Mouse (Mus musculus): Measurements from ENCODE around the gene Tmtc2. TPM values are rescaled to one million over a fixed set of nuclear protein-coding genes. Genes with fewer than 3 reads are reported as not detected.
A peak's percentile ranks its signal among the peaks of the same experiment; 100 is the strongest.
"Not testable (repeated sequence)": the region's sequence is repeated elsewhere in the genome, so short reads cannot be mapped to it uniquely, and the experiment has no call there.

Tmtc2 gene
- polyA plus RNA-seq, 1 experiment from 2014 or later = 1.3 TPM

DNA sequence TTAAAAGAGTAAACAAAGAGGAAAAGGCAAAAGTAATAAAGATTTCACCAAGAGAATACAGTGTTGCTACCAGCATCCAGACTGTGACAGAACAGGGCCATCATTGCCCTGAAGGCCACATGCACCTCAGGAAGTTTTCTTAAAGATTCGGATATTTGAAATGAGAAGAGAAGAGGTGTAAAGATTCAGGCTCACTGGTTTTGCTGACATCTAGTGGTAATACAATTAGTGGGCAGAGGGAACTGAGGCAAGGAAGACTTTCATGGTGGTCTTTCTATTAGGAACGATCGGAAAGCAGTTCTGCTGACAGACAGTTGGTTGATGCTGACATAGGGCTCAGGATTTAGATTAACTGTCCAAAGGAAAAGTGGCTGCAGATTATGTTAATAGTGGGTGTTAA lies 314.2 kb downstream of the Tmtc2 start:
- no peaks in the 10 kb centered on the region for H3K9me3 ChIP-seq (ENCODE audit: low read length)
- H3K9ac ChIP-seq (replicated peaks) = no peak overlapping the region
- TF ChIP-seq EP300 (IDR thresholded peaks at IDR 0.05; ENCODE audit: low read depth) = no peak
- H3K27me3 ChIP-seq (ENCODE audit: insufficient read depth, low read length) = no peaks in the 10 kb centered on the region
- 61% methylated on average over 3 of the region's 3 CpGs for WGBS (ENCODE audit: insufficient replicate concordance)
- ATAC-seq (no peak), DNase-seq (no peak)
- no peak overlapping the region for H3K4me3 ChIP-seq (ENCODE audit: low read depth, low read length)
- H3K4me2 ChIP-seq (ENCODE audit: low read depth, low read length) = no peak overlapping the region
- no peaks in the 10 kb centered on the region for H3K36me3 ChIP-seq (replicated peaks; ENCODE audit: insufficient read depth, low read length)
- no peak overlapping the region for H3K27ac ChIP-seq (ENCODE audit: low read depth)
- no peaks in the 10 kb centered on the region for H3K4me1 ChIP-seq (ENCODE audit: insufficient read depth)

DNA sequence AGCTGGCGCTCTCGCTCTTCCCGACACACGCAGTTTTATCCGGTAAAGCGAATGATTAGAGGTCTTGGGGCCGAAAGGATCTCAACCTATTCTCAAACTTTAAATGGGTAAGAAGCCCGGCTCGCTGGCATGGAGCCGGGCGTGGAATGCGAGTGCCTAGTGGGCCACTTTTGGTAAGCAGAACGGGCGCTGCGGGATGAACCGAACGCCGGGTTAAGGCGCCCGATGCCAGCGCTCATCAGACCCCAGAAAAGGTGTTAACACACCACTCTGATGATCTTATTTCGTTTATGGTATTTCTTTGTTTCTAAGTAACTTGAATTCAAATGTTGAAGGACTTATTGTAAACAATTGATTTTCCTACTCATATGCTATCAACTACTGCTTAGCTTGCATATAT lies 336.0 kb downstream of the Tmtc2 start:
- H3K4me3 ChIP-seq (ENCODE audit: low read depth, low read length); H3K4me1 ChIP-seq (ENCODE audit: insufficient read depth); H3K27ac ChIP-seq (ENCODE audit: low read depth); H3K4me2 ChIP-seq (ENCODE audit: low read depth, low read length); H3K36me3 ChIP-seq (replicated peaks; ENCODE audit: insufficient read depth, low read length); H3K9me3 ChIP-seq (ENCODE audit: low read length); H3K9ac ChIP-seq (replicated peaks); H3K27me3 ChIP-seq (ENCODE audit: insufficient read depth, low read length); ATAC-seq: not testable (repeated sequence)
- DNase-seq = peak; percentile 74
- 79% methylated on average over 22 of the region's 22 CpGs for WGBS (ENCODE audit: insufficient replicate concordance)

DNA sequence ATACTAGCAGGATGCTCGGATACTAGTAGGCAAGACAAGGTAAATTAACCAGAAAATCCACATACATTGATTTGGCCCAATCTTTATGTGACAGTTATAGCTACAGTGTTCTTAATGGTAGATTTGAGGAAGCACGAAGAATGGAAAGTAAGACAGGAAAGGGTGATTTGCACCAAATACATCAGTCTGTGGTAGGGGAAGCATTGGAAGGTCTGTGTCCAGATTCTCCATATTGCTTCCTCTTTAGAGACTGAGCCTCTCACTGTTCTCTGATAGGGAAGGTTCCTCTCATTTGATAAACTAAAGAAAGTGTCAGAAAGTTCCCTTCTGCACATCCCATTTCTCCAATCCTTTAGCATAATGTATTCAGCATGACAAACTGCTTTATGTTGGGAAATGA lies 341.4 kb downstream of the Tmtc2 start:
- WGBS (ENCODE audit: insufficient replicate concordance) = 44% methylated on average over 2 of the region's 2 CpGs
- Histone ChIP-seq H3K4me3 (ENCODE audit: low read depth, low read length) (no peak overlapping the region), H3K4me2 (ENCODE audit: low read depth, low read length) (no peak overlapping the region), H3K4me1 (ENCODE audit: insufficient read depth) (no peaks in the 10 kb centered on the region), H3K27ac (ENCODE audit: low read depth) (no peak overlapping the region), H3K9ac (replicated peaks) (no peak overlapping the region), H3K27me3 (ENCODE audit: insufficient read depth, low read length) (no peaks in the 10 kb centered on the region), H3K9me3 (ENCODE audit: low read length) (no peaks in the 10 kb centered on the region), H3K36me3 (replicated peaks; ENCODE audit: insufficient read depth, low read length) (no peaks in the 10 kb centered on the region)
- DNase-seq (no peak), ATAC-seq (no peak)
- TF ChIP-seq EP300 (IDR thresholded peaks at IDR 0.05; ENCODE audit: low read depth) (no peak), CTCF (IDR thresholded peaks at IDR 0.05; ENCODE audit: low read depth) (no peak)

DNA sequence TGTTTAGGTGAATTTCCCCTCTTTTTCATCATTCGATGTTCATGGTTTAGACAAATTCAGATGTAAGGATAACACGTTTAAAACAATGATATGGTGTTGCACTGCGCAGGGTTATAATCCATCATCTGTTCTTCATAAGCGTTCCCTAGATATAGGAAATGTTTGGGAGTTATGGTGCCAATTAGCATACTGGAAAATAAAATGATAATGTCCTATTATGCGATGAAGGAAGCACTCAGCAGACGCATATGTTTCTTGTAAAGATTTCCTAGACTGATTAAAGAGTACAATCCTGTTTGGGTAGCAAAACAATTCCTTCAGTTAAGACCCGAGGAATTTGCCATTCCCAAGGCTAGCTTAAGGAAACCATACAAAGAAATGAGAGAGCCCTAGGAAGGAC lies 343.8 kb downstream of the Tmtc2 start:
- H3K4me3 ChIP-seq (ENCODE audit: low read depth, low read length) = no peak overlapping the region
- H3K36me3 ChIP-seq (replicated peaks; ENCODE audit: insufficient read depth, low read length) = no peaks in the 10 kb centered on the region
- no peak for DNase-seq
- H3K9me3 ChIP-seq (ENCODE audit: low read length) = no peaks in the 10 kb centered on the region
- no peak overlapping the region for H3K27ac ChIP-seq (ENCODE audit: low read depth)
- no peak overlapping the region for H3K4me2 ChIP-seq (ENCODE audit: low read depth, low read length)
- H3K27me3 ChIP-seq (ENCODE audit: insufficient read depth, low read length) = no peaks in the 10 kb centered on the region
- 76% methylated on average over 7 of the region's 7 CpGs for WGBS (ENCODE audit: insufficient replicate concordance)
- no peak for TF ChIP-seq CTCF (IDR thresholded peaks at IDR 0.05; ENCODE audit: low read depth)
- no peak for TF ChIP-seq EP300 (IDR thresholded peaks at IDR 0.05; ENCODE audit: low read depth)
- no peak overlapping the region for H3K9ac ChIP-seq (replicated peaks)
- no peaks in the 10 kb centered on the region for H3K4me1 ChIP-seq (ENCODE audit: insufficient read depth)
- ATAC-seq = no peak

DNA sequence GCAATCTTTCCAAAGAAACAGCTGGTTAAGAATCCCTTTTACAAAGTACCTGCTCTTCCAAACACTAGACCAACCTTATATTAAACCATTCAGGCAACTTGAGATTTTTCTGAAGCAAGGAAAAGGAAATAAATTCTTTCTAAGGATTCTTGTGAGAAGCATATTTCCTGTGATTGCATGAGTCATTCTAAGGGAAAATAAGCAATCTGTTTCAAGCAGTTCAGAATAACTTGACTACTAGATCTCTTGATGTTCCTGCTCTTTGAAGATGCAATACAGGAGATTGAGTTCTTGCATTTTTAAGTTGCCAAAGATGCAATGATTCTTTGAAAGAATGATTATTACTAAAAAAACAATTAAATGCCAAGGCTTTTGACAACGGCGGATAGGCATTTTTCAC lies 345.6 kb downstream of the Tmtc2 start:
- Histone ChIP-seq H3K4me1 (ENCODE audit: insufficient read depth) (no peaks in the 10 kb centered on the region), H3K27ac (ENCODE audit: low read depth) (no peak overlapping the region), H3K4me2 (ENCODE audit: low read depth, low read length) (no peak overlapping the region), H3K4me3 (ENCODE audit: low read depth, low read length) (no peak overlapping the region), H3K9me3 (ENCODE audit: low read length) (no peaks in the 10 kb centered on the region), H3K36me3 (replicated peaks; ENCODE audit: insufficient read depth, low read length) (no peaks in the 10 kb centered on the region), H3K9ac (replicated peaks) (no peak overlapping the region), H3K27me3 (ENCODE audit: insufficient read depth, low read length) (no peaks in the 10 kb centered on the region)
- TF ChIP-seq CTCF (IDR thresholded peaks at IDR 0.05; ENCODE audit: low read depth) (no peak), EP300 (IDR thresholded peaks at IDR 0.05; ENCODE audit: low read depth) (no peak)
- WGBS (ENCODE audit: insufficient replicate concordance) = 78% methylated on average over 2 of the region's 2 CpGs
- ATAC-seq (no peak), DNase-seq (no peak)

DNA sequence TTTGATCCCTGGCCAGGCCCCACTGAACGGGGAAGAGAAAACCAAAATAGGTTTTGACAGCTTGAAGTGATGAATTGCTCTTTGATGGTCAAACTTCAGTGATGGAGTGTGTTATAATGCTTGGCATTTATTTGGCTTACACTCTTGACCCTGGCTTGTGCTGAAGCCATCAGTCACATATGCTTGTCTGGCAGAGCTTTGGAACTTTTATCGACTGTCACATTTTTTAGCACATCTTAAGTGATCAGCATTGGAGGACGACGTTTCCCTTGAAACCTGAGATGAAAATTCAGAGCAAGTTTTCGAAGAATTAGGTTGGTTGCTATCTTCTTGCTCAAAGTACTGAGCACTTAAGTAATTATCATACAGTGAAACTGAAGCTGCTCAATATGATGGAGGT lies 346.6 kb downstream of the Tmtc2 start:
- no peaks in the 10 kb centered on the region for H3K9me3 ChIP-seq (ENCODE audit: low read length)
- WGBS (ENCODE audit: insufficient replicate concordance) = 65% methylated on average over 5 of the region's 5 CpGs
- no peaks in the 10 kb centered on the region for H3K36me3 ChIP-seq (replicated peaks; ENCODE audit: insufficient read depth, low read length)

DNA sequence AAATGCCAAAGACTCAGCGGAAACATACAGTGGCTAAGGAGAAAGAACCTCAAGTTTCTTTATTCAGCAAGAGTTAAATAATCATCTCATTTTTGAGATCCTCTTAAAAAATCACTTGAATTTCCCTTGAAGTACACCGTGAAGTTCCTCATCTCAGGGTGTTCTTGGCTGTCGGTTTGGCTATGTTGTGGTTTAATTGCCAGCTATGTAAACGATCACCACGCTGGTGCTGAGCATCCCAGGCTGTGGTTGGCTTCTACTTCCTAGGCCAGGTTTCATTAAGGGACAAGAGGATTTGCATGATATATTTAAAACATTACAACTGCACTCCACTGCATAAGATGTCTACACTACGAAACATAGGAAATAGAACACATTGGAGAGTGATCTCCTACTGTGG lies 348.5 kb downstream of the Tmtc2 start:
- Histone ChIP-seq H3K4me2 (ENCODE audit: low read depth, low read length) (no peak overlapping the region), H3K27ac (ENCODE audit: low read depth) (no peak overlapping the region), H3K36me3 (replicated peaks; ENCODE audit: insufficient read depth, low read length) (no peaks in the 10 kb centered on the region), H3K9ac (replicated peaks) (no peak overlapping the region), H3K27me3 (ENCODE audit: insufficient read depth, low read length) (no peaks in the 10 kb centered on the region), H3K9me3 (ENCODE audit: low read length) (no peaks in the 10 kb centered on the region), H3K4me3 (ENCODE audit: low read depth, low read length) (no peak overlapping the region), H3K4me1 (ENCODE audit: insufficient read depth) (no peaks in the 10 kb centered on the region)
- ATAC-seq = no peak
- DNase-seq = no peak
- WGBS (ENCODE audit: insufficient replicate concordance) = 70% methylated on average over 6 of the region's 6 CpGs
- no peak for TF ChIP-seq EP300 (IDR thresholded peaks at IDR 0.05; ENCODE audit: low read depth)
- no peak for TF ChIP-seq CTCF (IDR thresholded peaks at IDR 0.05; ENCODE audit: low read depth)

More for the DNA sequence above, 346.6 kb downstream of the Tmtc2 start:
- H3K27me3 ChIP-seq (ENCODE audit: insufficient read depth, low read length) = no peaks in the 10 kb centered on the region
- H3K4me3 ChIP-seq (ENCODE audit: low read depth, low read length) = no peak overlapping the region
- no peak for TF ChIP-seq CTCF (IDR thresholded peaks at IDR 0.05; ENCODE audit: low read depth)
- TF ChIP-seq EP300 (IDR thresholded peaks at IDR 0.05; ENCODE audit: low read depth) = no peak
- H3K4me1 ChIP-seq (ENCODE audit: insufficient read depth) = no peaks in the 10 kb centered on the region
- DNase-seq (no peak), ATAC-seq (no peak)
- no peak overlapping the region for H3K4me2 ChIP-seq (ENCODE audit: low read depth, low read length)
- H3K27ac ChIP-seq (ENCODE audit: low read depth) = no peak overlapping the region
- H3K9ac ChIP-seq (replicated peaks) = no peak overlapping the region
